Mouse (Mus musculus) kidney, adult 9 months (tissue): ENCODE measurements at regions not wholly inside any gene's neighbourhood (a gene's known extent, or its start where the extent isn't known, plus 50 kb on each side); places are given as distances from the start of the nearest gene placed in this dataset.
A peak's percentile ranks its signal among the peaks of the same experiment; 100 is the strongest.

ENCODE experiments used
- DNase-seq: peaks from one replicate; pipeline ENCODE4 v3.0.0; 2022

- no peak for DNase-seq
These were observed 212.4 kb upstream of the Ntm start for GRCm38 (mm10) chr9:30175376-30175775.

DNA sequence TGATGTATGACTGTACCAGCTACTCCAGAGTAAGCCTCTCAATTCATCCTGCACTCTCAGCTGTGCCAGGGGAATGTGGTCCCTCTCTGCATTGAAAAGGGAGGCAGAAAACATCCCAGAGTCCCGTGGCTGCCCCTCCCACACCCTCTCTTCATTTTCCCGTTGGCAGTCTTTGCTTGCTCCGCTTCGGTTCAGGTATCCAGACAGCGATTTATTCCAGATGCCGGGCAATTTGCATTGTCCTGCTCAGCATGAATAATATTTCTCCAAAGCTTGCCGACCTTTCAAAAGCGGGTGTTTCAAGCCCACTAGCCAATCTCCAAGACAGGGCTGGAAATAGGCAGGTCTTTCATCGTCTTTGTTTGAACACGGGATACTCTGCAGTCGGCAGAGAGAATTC, 220.5 kb upstream of the Ntm start:
- no peak for DNase-seq

- no peak for DNase-seq
These were observed 222.2 kb upstream of the Ntm start for GRCm38 (mm10) chr9:30184996-30185763.

DNA sequence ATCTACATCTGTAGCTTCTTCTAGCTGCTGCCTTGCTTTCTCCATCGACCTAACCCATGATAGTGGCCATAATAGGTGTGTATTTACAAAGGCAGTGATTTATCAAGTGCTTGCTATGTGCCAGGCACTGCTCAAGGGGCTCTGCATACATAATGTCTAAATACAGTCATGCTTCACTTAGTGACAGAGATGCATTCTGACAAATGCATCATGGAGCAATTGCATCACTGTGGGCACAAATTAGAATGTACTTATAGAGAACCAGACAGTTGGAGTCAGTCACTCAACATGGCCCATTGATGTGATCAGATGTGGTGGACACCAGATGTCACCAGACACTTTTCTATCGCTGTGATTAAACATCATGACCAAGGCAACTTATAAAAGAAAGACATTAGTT, 223.3 kb upstream of the Ntm start:
- no peak for DNase-seq

GRCm38 (mm10) chr9:30190078-30190477, 227.1 kb upstream of the Ntm start:
- no peak for DNase-seq

GRCm38 (mm10) chr9:30191119-30191518, 228.2 kb upstream of the Ntm start:
- DNase-seq: no peak

- DNase-seq: no peak
These were observed 229.0 kb upstream of the Ntm start for GRCm38 (mm10) chr9:30191902-30192301.

DNA sequence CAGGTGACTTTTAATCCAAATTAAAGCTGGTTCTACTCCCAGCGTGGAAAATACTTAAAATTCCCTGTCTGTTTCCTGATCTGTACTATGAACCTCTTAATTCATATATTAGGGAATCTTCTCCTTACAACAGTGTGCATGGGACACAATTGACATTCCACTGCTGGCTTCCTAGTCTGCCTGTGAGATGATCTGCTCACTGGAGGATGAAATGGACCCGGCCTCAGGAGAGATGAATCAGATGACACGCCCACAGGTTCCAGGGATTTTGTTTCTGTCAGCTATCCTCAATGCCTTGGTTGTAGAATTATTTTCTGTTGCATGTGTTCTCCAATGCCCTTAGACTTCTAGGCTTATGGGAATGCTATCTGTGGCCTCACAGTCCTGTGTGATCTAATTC, 231.9 kb upstream of the Ntm start:
- DNase-seq: no peak

- no peak for DNase-seq
These were observed 224.5 kb upstream of the Snx19 start for GRCm38 (mm10) chr9:30202411-30202810.

- DNase-seq: no peak
These were observed 219.3 kb upstream of the Snx19 start for GRCm38 (mm10) chr9:30207631-30208030.

GRCm38 (mm10) chr9:30209806-30210205, 217.1 kb upstream of the Snx19 start:
- no peak for DNase-seq

GRCm38 (mm10) chr9:30212471-30213075, 214.3 kb upstream of the Snx19 start:
- DNase-seq: no peak

- DNase-seq: no peak
These were observed 192.3 kb upstream of the Snx19 start for GRCm38 (mm10) chr9:30234501-30235163.

DNA sequence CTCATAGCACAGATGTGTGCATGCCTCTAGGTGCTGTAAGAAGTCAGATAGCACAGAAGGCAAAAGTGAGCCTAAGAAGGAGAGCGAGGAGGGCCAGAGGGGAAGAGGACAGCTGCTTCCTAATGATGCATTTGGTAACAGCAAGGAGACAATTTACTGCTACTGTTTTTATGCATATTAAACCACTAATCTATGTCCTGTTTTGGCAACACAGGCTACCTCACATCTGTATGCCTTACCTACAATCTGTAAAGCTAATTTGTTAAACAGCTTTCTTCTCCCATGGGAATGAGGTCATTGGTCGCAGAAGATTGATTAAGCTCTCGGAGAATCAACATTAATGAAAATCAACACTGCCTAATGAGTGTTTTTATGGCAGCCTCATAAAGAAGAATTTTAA, 191.1 kb upstream of the Snx19 start:
- no peak for DNase-seq

DNA sequence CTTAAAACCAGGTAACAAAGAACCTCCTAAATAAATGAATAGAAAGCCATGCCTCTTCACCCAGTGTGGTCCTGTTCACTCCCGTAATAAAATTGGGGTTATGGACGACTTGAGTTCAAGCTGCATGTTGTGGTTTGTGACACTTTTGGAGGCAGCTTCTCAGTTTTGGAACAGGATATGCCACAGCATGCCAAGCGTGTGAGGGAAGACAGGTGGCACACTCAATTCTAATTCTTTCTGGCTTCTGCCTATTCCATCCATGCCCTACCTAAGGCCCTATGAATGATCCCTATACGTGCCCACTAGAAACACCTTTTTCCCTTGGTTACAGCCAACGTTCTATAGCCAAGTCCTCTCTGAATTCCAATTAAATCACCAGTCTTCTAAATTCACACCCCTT, 184.8 kb upstream of the Snx19 start:
- no peak for DNase-seq

- peak; percentile 59 for DNase-seq
These were observed 162.3 kb upstream of the Snx19 start for GRCm38 (mm10) chr9:30264533-30265168.

GRCm38 (mm10) chr9:30271081-30271480, 155.8 kb upstream of the Snx19 start:
- no peak for DNase-seq

GRCm38 (mm10) chr9:30273836-30274235, 153.1 kb upstream of the Snx19 start:
- DNase-seq: no peak

DNA sequence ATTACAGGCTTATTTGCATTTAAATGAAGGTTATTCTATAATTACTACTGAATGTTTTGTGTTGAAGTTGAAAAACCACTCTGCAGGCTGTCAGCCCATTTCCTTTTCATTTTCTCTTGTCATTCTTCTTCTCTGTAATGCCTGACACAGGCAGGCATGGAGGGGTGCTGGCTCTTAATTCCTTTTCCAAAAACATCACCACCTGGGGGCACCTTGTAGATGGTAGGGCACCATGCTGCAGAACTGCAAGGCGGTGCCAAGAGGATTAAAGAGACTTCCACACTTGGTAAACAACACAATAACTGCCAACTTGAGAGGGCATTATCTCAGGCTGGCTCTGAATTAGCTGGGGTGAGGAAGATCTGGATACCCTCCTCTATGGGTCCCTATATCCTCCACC, 148.7 kb upstream of the Snx19 start:
- DNase-seq: no peak

DNA sequence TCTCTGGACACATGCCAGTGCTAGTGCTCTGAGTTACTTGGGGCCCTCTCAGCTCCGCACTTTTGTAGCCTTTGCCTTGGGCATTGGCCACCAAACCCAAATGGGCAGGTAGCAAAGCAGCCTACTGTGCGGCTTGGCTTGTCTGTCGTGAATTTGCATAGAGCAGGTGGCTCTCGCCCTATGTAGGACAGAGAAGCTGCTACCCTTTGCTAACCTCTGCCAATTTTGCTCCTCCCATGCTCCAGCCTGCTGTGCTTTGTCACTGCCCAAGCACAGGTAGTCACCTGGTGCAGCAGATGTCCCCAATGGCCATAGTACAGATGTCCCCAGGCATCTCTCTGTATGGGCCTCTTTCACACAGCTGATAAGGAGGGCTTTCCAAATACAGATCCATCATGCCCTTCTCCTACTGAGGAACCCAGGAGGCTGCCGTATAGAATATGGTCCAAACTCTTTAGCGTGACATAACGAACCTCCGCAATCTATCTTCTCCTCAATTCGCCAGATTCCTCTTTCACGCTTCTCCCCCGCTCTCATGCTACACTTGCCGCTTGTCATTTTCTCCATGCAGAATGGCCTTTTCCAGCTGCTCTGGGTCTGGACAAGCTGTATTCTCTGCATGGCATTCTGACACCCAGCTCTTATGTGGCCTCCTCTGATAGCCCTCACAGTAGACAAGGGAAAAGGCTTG, 143.7 kb upstream of the Snx19 start:
- no peak for DNase-seq

DNA sequence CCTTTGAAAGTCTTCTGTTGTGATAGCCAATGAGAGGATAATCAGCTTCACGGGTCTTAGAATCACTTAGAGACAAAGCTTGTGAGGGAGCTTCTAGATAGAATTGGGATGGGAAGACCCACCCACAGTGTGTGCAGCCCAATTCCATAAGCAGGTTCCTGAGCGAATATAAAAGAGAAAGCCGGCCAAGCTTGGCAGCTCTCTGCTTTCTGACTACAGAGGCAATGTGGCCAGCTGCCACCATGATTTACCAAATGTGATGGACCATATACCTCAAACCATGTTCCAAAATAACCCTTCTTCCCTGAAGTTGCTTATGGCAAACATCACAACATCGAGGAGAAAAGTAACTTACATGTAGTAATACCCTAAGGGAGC, 143.1 kb upstream of the Snx19 start:
- no peak for DNase-seq

- no peak for DNase-seq
These were observed 142.2 kb upstream of the Snx19 start for GRCm38 (mm10) chr9:30284562-30285323.

DNA sequence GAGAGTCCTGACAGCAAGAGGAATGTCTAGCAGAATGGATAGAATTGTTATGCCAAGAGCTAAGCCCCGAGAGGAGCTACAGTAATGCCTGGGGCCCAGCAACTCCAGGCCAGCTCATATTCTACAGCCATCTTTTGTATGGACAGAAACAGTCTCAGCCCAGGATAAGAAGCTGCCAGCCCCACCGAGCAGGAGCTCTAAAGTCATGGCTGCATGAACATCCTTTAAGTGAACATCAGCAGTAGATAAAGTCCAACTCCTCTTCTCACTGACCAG, 141.6 kb upstream of the Snx19 start:
- no peak for DNase-seq
